2 mouse cellular contexts compared by ENCODE assay signal in genomic region chr11:100735134-100735865, GRCm38 (mm10).
TF ChIP-seq lines count a peak whose summit lies in the region.

No protein-coding gene starts in this region.

TF ChIP-seq in CH12.LX, 34 proteins besides CTCF, POLR2A, EP300 and RAD21 (continued from another document):
- TF ChIP-seq CHD1 (IDR thresholded peaks at IDR 0.05; ENCODE audit: low read depth, low read length) (no peak), ZC3H11A (IDR thresholded peaks at IDR 0.05; ENCODE audit: low read depth, low read length) (no peak), NRF1 (IDR thresholded peaks at IDR 0.05; ENCODE audit: low read depth, low read length) (no peak), SIN3A (IDR thresholded peaks at IDR 0.05; ENCODE audit: low read length) (peak; percentile 54; the same call in 1 of the 2 replicates), USF2 (conservative IDR thresholded peaks at IDR 0.05; ENCODE audit: low read depth, low read length) (no peak), HCFC1 (IDR thresholded peaks at IDR 0.05; ENCODE audit: low read depth, low read length) (peak; percentile 28), ETS1 (conservative IDR thresholded peaks at IDR 0.05; ENCODE audit: low read depth, low read length) (peak; percentile 72), MXI1 (IDR thresholded peaks at IDR 0.05; ENCODE audit: low read depth, low read length) (peak; percentile 85), MAX (IDR thresholded peaks at IDR 0.05; ENCODE audit: low read length) (peak; percentile 78; the same call in 1 of the 2 replicates), ZNF384 (IDR thresholded peaks at IDR 0.05; ENCODE audit: low read depth, low read length) (no peak), IRF4 (IDR thresholded peaks at IDR 0.05; ENCODE audit: low read depth, low read length) (peak; percentile 83; the same call in 1 of the 2 replicates), TBP (conservative IDR thresholded peaks at IDR 0.05; ENCODE audit: low read depth, low read length) (no peak), ZMIZ1 (IDR thresholded peaks at IDR 0.05; ENCODE audit: low read depth, low read length) (0 out of 2 replicates have a peak, but pooled peaks have one; percentile 10), CHD2 (IDR thresholded peaks at IDR 0.05; ENCODE audit: low read length) (no peak), UBTF (IDR thresholded peaks at IDR 0.05; ENCODE audit: low read depth, low read length) (0 out of 2 replicates have a peak, but pooled peaks have one; percentile 14), USF1 (IDR thresholded peaks at IDR 0.05; ENCODE audit: low read depth, low read length) (no peak), RCOR1 (conservative IDR thresholded peaks at IDR 0.05; ENCODE audit: low read depth, low read length) (no peak), MEF2A (IDR thresholded peaks at IDR 0.05; ENCODE audit: borderline replicate concordance, low read depth, low read length) (no peak), GABPA (IDR thresholded peaks at IDR 0.05; ENCODE audit: insufficient replicate concordance, low read depth, low read length) (no peak), JUND (conservative IDR thresholded peaks at IDR 0.05; ENCODE audit: low read depth, low read length) (no peak), JUN (IDR thresholded peaks at IDR 0.05; ENCODE audit: insufficient read depth, low read depth, low read length) (no peak), MAFK (IDR thresholded peaks at IDR 0.05; ENCODE audit: insufficient replicate concordance, low read length) (0 out of 2 replicates have a peak, but pooled peaks have one; percentile 2), E2F4 (IDR thresholded peaks at IDR 0.05; ENCODE audit: insufficient replicate concordance, low read depth, low read length) (no peak), PAX5 (IDR thresholded peaks at IDR 0.05; ENCODE audit: low read length) (no peak), MYC (IDR thresholded peaks at IDR 0.05; ENCODE audit: low read depth, low read length) (peak; percentile 68), SMC3 (IDR thresholded peaks at IDR 0.05; ENCODE audit: low read depth, low read length) (no peak), POLR2AphosphoS2 (IDR thresholded peaks at IDR 0.05; ENCODE audit: low read depth, low read length) (peak; percentile 60; the same call in 1 of the 2 replicates), ZKSCAN1 (IDR thresholded peaks at IDR 0.05; ENCODE audit: borderline replicate concordance, low read depth, low read length) (no peak), NELFE (IDR thresholded peaks at IDR 0.05; ENCODE audit: low read depth, low read length) (no peak), MAZ (IDR thresholded peaks at IDR 0.05; ENCODE audit: low read depth, low read length) (0 out of 2 replicates have a peak, but pooled peaks have one; percentile 49), KAT2A (IDR thresholded peaks at IDR 0.05; ENCODE audit: insufficient replicate concordance, low read length) (0 out of 2 replicates have a peak, but pooled peaks have one; percentile 11), BHLHE40 (IDR thresholded peaks at IDR 0.05; ENCODE audit: low read depth, low read length) (peak; percentile 87), TCF12 (IDR thresholded peaks at IDR 0.05; ENCODE audit: low read depth, low read length) (peak; percentile 45; the same call in 1 of the 2 replicates)

TF ChIP-seq in myocyte, 11 proteins besides CTCF, POLR2A, EP300 and RAD21 (continued from another document):
- TF ChIP-seq CEBPB (IDR thresholded peaks at IDR 0.05; ENCODE audit: insufficient read depth, poor library complexity, severe bottlenecking) = no peak
- TF ChIP-seq POLR2AphosphoS2 (IDR thresholded peaks at IDR 0.05; ENCODE audit: insufficient read length, low read depth) = no peak
- TF ChIP-seq SRF (IDR thresholded peaks at IDR 0.05; ENCODE audit: control insufficient read depth, insufficient read length, low read depth) = no peak
- TF ChIP-seq MYOG (IDR thresholded peaks at IDR 0.05; ENCODE audit: control insufficient read depth in 1 of 3, insufficient read depth in 1 of 3, insufficient read length in 2 of 3, low read depth in 2 of 3) = no peak
- no peak for TF ChIP-seq USF1 (IDR thresholded peaks at IDR 0.05; ENCODE audit: low read depth)
- TF ChIP-seq TCF3 (IDR thresholded peaks at IDR 0.05; ENCODE audit: insufficient read length, low read depth) = no peak
- TF ChIP-seq MAX (IDR thresholded peaks at IDR 0.05; ENCODE audit: low read depth) = no peak
- no peak for TF ChIP-seq MYOD1 (IDR thresholded peaks at IDR 0.05; ENCODE audit: control insufficient read depth in 1 of 3, insufficient read length in 2 of 3, low read depth in 2 of 3)
- no peak for TF ChIP-seq REST (IDR thresholded peaks at IDR 0.05; ENCODE audit: insufficient read depth, insufficient read length)
- no peak for TF ChIP-seq TCF12 (IDR thresholded peaks at IDR 0.05; ENCODE audit: insufficient read depth, poor library complexity, severe bottlenecking)
